Mouse (Mus musculus): ENCODE data around the gene Slc25a13. TPM values are rescaled to one million over a fixed set of nuclear protein-coding genes. Genes with fewer than 3 reads are reported as not detected.

Gene Slc25a13
- total and polyA plus RNA-seq, 3 experiments = 15.6 to 16.7 TPM; not detected in 1

DNA sequence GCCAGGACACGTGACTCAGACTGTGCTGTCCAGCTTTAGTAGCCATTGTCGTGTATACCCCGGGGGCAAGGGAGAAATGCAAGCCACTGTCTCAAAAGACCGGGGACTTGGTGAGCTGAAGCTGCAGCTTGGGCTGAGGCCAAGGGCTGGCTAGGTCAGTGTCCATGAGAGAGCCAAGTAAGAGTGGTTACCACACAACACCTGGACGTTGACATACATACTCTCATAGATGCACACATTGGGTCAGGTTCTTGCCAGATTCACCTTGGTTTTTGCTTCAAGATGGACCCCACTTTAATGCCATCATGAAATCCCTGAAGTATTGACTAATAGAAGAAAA is 283 bp upstream of the Slc25a13 start:
- H3K79me2 ChIP-seq (ENCODE audit: control insufficient read depth, insufficient read depth, low read length, poor library complexity) = peaks cover 2% of the 10 kb centered on the region
- H3K27me3 ChIP-seq (ENCODE audit: control insufficient read depth in 1 of 2, insufficient read depth in 2 of 2, low read length in 2 of 2) = no peaks in the 10 kb centered on the region
- peak overlapping the region; percentile 64 for H3K9ac ChIP-seq (ENCODE audit: control insufficient read depth, low read depth, low read length, poor library complexity, severe bottlenecking)
- peak overlapping the region in 1 of 2 experiments; percentile 83; a peak in 2 of 4 replicates for H3K4me3 ChIP-seq (ENCODE audit: control insufficient read depth in 1 of 2, insufficient read depth in 1 of 2, low read depth in 2 of 2, low read length in 2 of 2)
- H3K9me3 ChIP-seq (replicated peaks; ENCODE audit: insufficient read depth, low read length) = no peaks in the 10 kb centered on the region
- DNase-seq (ENCODE audit: low read depth, low spot score) = no peak
- TF ChIP-seq USF2 (IDR thresholded peaks at IDR 0.05; ENCODE audit: borderline replicate concordance in 1 of 2, insufficient read depth in 1 of 2, low read depth in 1 of 2, low read length in 2 of 2) (no peak), POLR2AphosphoS2 (IDR thresholded peaks at IDR 0.05; ENCODE audit: low read length) (no peak), USF1 (IDR thresholded peaks at IDR 0.05; ENCODE audit: low read depth, low read length) (peak; percentile 75), GATA1 (IDR thresholded peaks at IDR 0.05; ENCODE audit: low read depth, low read length) (no peak), MAFK (IDR thresholded peaks at IDR 0.05; ENCODE audit: borderline replicate concordance, low read depth, low read length) (no peak), EP300 (IDR thresholded peaks at IDR 0.05; ENCODE audit: low read depth in 1 of 2, low read length in 2 of 2) (no peak), MEF2A (IDR thresholded peaks at IDR 0.05; ENCODE audit: extremely low read depth, insufficient replicate concordance, low read depth, low read length, poor library complexity, severe bottlenecking) (no peak)
- H3K4me1 ChIP-seq (ENCODE audit: control insufficient read depth in 1 of 2, insufficient read depth in 2 of 2, low read length in 2 of 2) = peaks cover 0 to 6% of the 10 kb centered on the region in 2 experiments; a peak in 1 of 4 replicates
- peaks cover 0 to 5% of the 10 kb centered on the region in 2 experiments; a peak in 2 of 4 replicates for H3K36me3 ChIP-seq (ENCODE audit: control insufficient read depth in 1 of 2, insufficient read depth in 2 of 2, low read length in 2 of 2)
- no peak overlapping the region for H3K27ac ChIP-seq (ENCODE audit: control insufficient read depth, low read depth, low read length)

DNA sequence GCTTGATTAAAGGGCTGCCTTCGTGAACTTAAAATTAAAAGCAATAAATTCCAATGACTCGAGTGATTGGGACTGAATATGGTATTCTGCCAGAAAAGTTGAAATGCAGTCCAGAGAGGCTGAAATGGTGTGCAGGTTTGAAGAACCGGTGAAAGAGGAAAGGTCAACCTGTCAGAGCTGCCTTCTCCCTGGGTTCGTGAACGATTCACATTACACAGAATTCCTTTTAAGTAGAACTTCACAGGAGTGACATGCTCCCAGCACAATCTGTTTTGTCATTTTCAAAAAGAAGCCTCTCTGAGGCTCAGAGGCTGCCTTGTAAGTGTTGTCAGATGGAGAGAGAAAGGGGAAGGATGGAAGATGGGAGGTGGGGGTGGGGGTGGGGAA is 860 bp downstream of the Slc25a13 start:
- H3K9me3 ChIP-seq (replicated peaks; ENCODE audit: insufficient read depth, low read length) = no peaks in the 10 kb centered on the region
- no peaks in the 10 kb centered on the region for H3K27me3 ChIP-seq (ENCODE audit: control insufficient read depth in 1 of 2, insufficient read depth in 2 of 2, low read length in 2 of 2)
- no peak overlapping the region for H3K27ac ChIP-seq (ENCODE audit: control insufficient read depth, low read depth, low read length)
- peak overlapping the region; percentile 73; the same call in 1 of the 2 replicates for H3K9ac ChIP-seq (ENCODE audit: control insufficient read depth, low read depth, low read length, poor library complexity, severe bottlenecking)
- no peak for TF ChIP-seq HCFC1 (IDR thresholded peaks at IDR 0.05; ENCODE audit: low read depth, low read length)
- TF ChIP-seq POLR2A (IDR thresholded peaks at IDR 0.05; ENCODE audit: control insufficient read depth in 1 of 2, insufficient read depth in 1 of 2, low read depth in 1 of 2, low read length in 2 of 2, poor library complexity in 1 of 2) = no peak
- no peak for TF ChIP-seq POLR2AphosphoS5 (IDR thresholded peaks at IDR 0.05; ENCODE audit: borderline replicate concordance, low read depth, low read length)
- no peak for TF ChIP-seq MEF2A (IDR thresholded peaks at IDR 0.05; ENCODE audit: extremely low read depth, insufficient replicate concordance, low read depth, low read length, poor library complexity, severe bottlenecking)
- no peak for TF ChIP-seq MYB (IDR thresholded peaks at IDR 0.05; ENCODE audit: low read depth, low read length)
- TF ChIP-seq POLR2AphosphoS2 (IDR thresholded peaks at IDR 0.05; ENCODE audit: low read length) = no peak
- no peak for TF ChIP-seq NELFE (IDR thresholded peaks at IDR 0.05; ENCODE audit: low read depth, low read length)
- TF ChIP-seq USF2 (IDR thresholded peaks at IDR 0.05; ENCODE audit: borderline replicate concordance in 1 of 2, insufficient read depth in 1 of 2, low read depth in 1 of 2, low read length in 2 of 2) = no peak
- TF ChIP-seq ELF1 (IDR thresholded peaks at IDR 0.05; ENCODE audit: low read depth, low read length) = no peak
- no peak for TF ChIP-seq ZMIZ1 (IDR thresholded peaks at IDR 0.05; ENCODE audit: low read depth, low read length)
- no peak for TF ChIP-seq ZC3H11A (IDR thresholded peaks at IDR 0.05; ENCODE audit: low read depth, low read length)
- no peak for TF ChIP-seq SIN3A (IDR thresholded peaks at IDR 0.05; ENCODE audit: low read length)
- TF ChIP-seq MAZ (IDR thresholded peaks at IDR 0.05; ENCODE audit: low read depth, low read length) = no peak
- no peak for TF ChIP-seq ETS1 (IDR thresholded peaks at IDR 0.05; ENCODE audit: low read depth, low read length)
- TF ChIP-seq CTCF (IDR thresholded peaks at IDR 0.05 in 2 of 3, conservative IDR thresholded peaks at IDR 0.05 in 1 of 3; ENCODE audit: control insufficient read depth in 1 of 3, insufficient read depth in 1 of 3, low read depth in 2 of 3, low read length in 3 of 3, poor library complexity in 1 of 3, severe bottlenecking in 1 of 3) = no peak
- TF ChIP-seq GATA1 (IDR thresholded peaks at IDR 0.05; ENCODE audit: low read depth, low read length) = no peak
- no peak for TF ChIP-seq SMC3 (IDR thresholded peaks at IDR 0.05; ENCODE audit: low read depth, low read length)
- TF ChIP-seq MAFK (IDR thresholded peaks at IDR 0.05; ENCODE audit: borderline replicate concordance, low read depth, low read length) = no peak
- H3K4me1 ChIP-seq (ENCODE audit: control insufficient read depth in 1 of 2, insufficient read depth in 2 of 2, low read length in 2 of 2) = peaks cover 0 to 6% of the 10 kb centered on the region in 2 experiments; a peak in 1 of 4 replicates
- H3K4me3 ChIP-seq (ENCODE audit: control insufficient read depth in 1 of 2, insufficient read depth in 1 of 2, low read depth in 2 of 2, low read length in 2 of 2) = peak overlapping the region; percentile 73 to 83
- no peak for DNase-seq (ENCODE audit: low read depth, low spot score)
- H3K36me3 ChIP-seq (ENCODE audit: control insufficient read depth in 1 of 2, insufficient read depth in 2 of 2, low read length in 2 of 2) = peaks cover 0 to 5% of the 10 kb centered on the region in 2 experiments; a peak in 2 of 4 replicates
- H3K79me2 ChIP-seq (ENCODE audit: control insufficient read depth, insufficient read depth, low read length, poor library complexity) = peaks cover 2% of the 10 kb centered on the region
